Mouse (Mus musculus) left cerebral cortex, adult 18-20 months (tissue): Measurements from ENCODE around the gene Fkbp7. TPM values are rescaled to one million over a fixed set of nuclear protein-coding genes. Genes with fewer than 3 reads are reported as not detected.

Experiments used
- total RNA-seq, 2 experiments: library from RNA; stranded (reverse); gene quantifications; 2 replicates each; pipeline ENCODE4 v1.2.3; 2021

Gene Fkbp7
- total RNA-seq, 2 experiments from 2014 or later, result 5.0 to 5.8 TPM

Other genes starting within 250 kb of the Fkbp7 start
- gene Prkra, start 25.1 kb downstream of the Fkbp7 start, total RNA-seq, result 10 to 100 TPM; 17.1 to 18.9 TPM
- not detected for gene Pjvk, start 24.6 kb downstream of the Fkbp7 start, total RNA-seq
- 10 to 100 TPM; 39.9 to 43.4 TPM for gene Plekha3, start 2.2 kb upstream of the Fkbp7 start, total RNA-seq